Mouse (Mus musculus) stomach, postnatal 0 days (tissue): Measurements from ENCODE around the gene Copz2. TPM values are rescaled to one million over a fixed set of nuclear protein-coding genes. Genes with fewer than 3 reads are reported as not detected.

Experiments used
- ATAC-seq: fragments of 200-750 bp; cut with Nextera tagmentation; 2 replicates; pipeline ENCODE4 v1.8.0; 2017; ENCODE audit not compliant: low FRiP score, low TSS enrichment
- DNase-seq: peaks from one replicate; pipeline ENCODE4 v3.0.0-alpha.2; 2016; ENCODE audit warnings: low spot score
- H3K27ac ChIP-seq: fragments of 300-500 bp; sonication (generic); replicated peaks from 2 replicates; pipeline ENCODE4 v1.5.1; 2014; ENCODE audit warnings: mild to moderate bottlenecking, control low read depth
- H3K27me3 ChIP-seq: fragments of 300-500 bp; sonication (generic); 2 replicates; pipeline ENCODE4 v1.6.1; 2014; ENCODE audit warnings: low read length; ENCODE audit not compliant: control insufficient read depth, insufficient read depth
- H3K36me3 ChIP-seq: fragments of 300-500 bp; sonication (generic); 2 replicates; pipeline ENCODE4 v1.6.1; 2014; ENCODE audit warnings: low read length, mixed read lengths; ENCODE audit not compliant: control insufficient read depth, insufficient read depth
- H3K4me1 ChIP-seq: fragments of 300-500 bp; sonication (generic); replicated peaks from 2 replicates; pipeline ENCODE4 v1.6.1; 2014; ENCODE audit warnings: antibody characterized with exemption; ENCODE audit not compliant: control insufficient read depth, insufficient read depth
- H3K4me2 ChIP-seq: fragments of 300-500 bp; sonication (generic); replicated peaks from 2 replicates; pipeline ENCODE4 v1.6.1; 2014; ENCODE audit warnings: low read depth, mild to moderate bottlenecking, control low read depth, moderate library complexity
- H3K4me3 ChIP-seq: fragments of 300-500 bp; sonication (generic); 2 replicates; pipeline ENCODE4 v1.5.1; 2014; ENCODE audit warnings: low read depth, low read length, control low read depth
- H3K9ac ChIP-seq: fragments of 300-500 bp; sonication (generic); 2 replicates; pipeline ENCODE4 v1.6.1; 2014; ENCODE audit warnings: mild to moderate bottlenecking, low read length, control low read depth, mixed read lengths
- H3K9me3 ChIP-seq: fragments of 300-500 bp; sonication (generic); 2 replicates; pipeline ENCODE4 v1.6.1; 2016; ENCODE audit warnings: low read length; ENCODE audit not compliant: control insufficient read depth
- CTCF ChIP-seq: IDR thresholded peaks from 2 replicates; pipeline ENCODE4 v1.5.1; 2016; ENCODE audit warnings: antibody characterized with exemption, low read depth, mild to moderate bottlenecking, moderate library complexity
- EP300 ChIP-seq: optimal IDR thresholded peaks from 2 replicates; pipeline ENCODE3; 2016; ENCODE audit warnings: antibody characterized with exemption
- WGBS: fragments of 180-500 bp; shearing (Covaris S2); extraction: QIAGEN DNeasy Blood & Tissue Kit; methylation state at CpG from one replicate; pipeline ENCODE4 v1.1.7; 2014; 5-methylcytosine and 5-hydroxymethylcytosine counted together
- polyA plus RNA-seq: library from polyadenylated mRNA; unstranded; fragments of >200 nt; fragmentation: Nextera tagmentation; extraction: Ambion mirVana; gene quantifications from 2 replicates; pipeline ENCODE4 v1.2.1, GENCODE M21; 2015

The Copz2 gene
- polyA plus RNA-seq, 1 experiment from 2014 or later = 95.1 TPM

GRCm38 (mm10) chr11:96813920-96814319 is 35.8 kb upstream of the Copz2 start:
- Histone ChIP-seq H3K27me3 (no peaks in the 10 kb centered on the region), H3K27ac (no peak overlapping the region), H3K4me3 (no peak overlapping the region), H3K36me3 (peaks cover 19% of the 10 kb centered on the region), H3K9me3 (no peaks in the 10 kb centered on the region), H3K9ac (no peak overlapping the region), H3K4me2 (no peak overlapping the region), H3K4me1 (no peaks in the 10 kb centered on the region)
- 88% methylated on average over 5 of the region's 5 CpGs for WGBS
- DNase-seq = no peak
- TF ChIP-seq CTCF = no peak
- no peak for TF ChIP-seq EP300
- no peak for ATAC-seq

GRCm38 (mm10) chr11:96814443-96814842 is 35.2 kb upstream of the Copz2 start:
- H3K9ac ChIP-seq = no peak overlapping the region
- DNase-seq = no peak
- WGBS = 78% methylated on average over 2 of the region's 2 CpGs
- TF ChIP-seq EP300 = no peak
- TF ChIP-seq CTCF = no peak
- no peak for ATAC-seq
- H3K4me3 ChIP-seq = no peak overlapping the region
- H3K36me3 ChIP-seq = peaks cover 22% of the 10 kb centered on the region
- H3K27me3 ChIP-seq = no peaks in the 10 kb centered on the region
- H3K27ac ChIP-seq = no peak overlapping the region
- H3K4me1 ChIP-seq = no peaks in the 10 kb centered on the region
- no peaks in the 10 kb centered on the region for H3K9me3 ChIP-seq
- H3K4me2 ChIP-seq = no peak overlapping the region

- Histone ChIP-seq H3K27me3 (no peaks in the 10 kb centered on the region), H3K9me3 (no peaks in the 10 kb centered on the region), H3K4me3 (no peak overlapping the region), H3K4me1 (no peaks in the 10 kb centered on the region), H3K9ac (no peak overlapping the region), H3K27ac (no peak overlapping the region), H3K36me3 (peaks cover 29% of the 10 kb centered on the region), H3K4me2 (no peak overlapping the region)
- WGBS = 93% methylated on average over 2 of the region's 2 CpGs
- TF ChIP-seq CTCF (no peak), EP300 (no peak)
- ATAC-seq = no peak
- DNase-seq = no peak
These were observed 33.8 kb upstream of the Copz2 start for GRCm38 (mm10) chr11:96815895-96816294.

- H3K9ac ChIP-seq = no peak overlapping the region
- H3K4me2 ChIP-seq = no peak overlapping the region
- peaks cover 35% of the 10 kb centered on the region for H3K36me3 ChIP-seq
- no peaks in the 10 kb centered on the region for H3K4me1 ChIP-seq
- ATAC-seq (no peak), DNase-seq (no peak)
- 88% methylated on average over 1 of the region's 1 CpGs for WGBS
- no peak overlapping the region for H3K4me3 ChIP-seq
- H3K27ac ChIP-seq = no peak overlapping the region
- no peaks in the 10 kb centered on the region for H3K27me3 ChIP-seq
- TF ChIP-seq CTCF (no peak), EP300 (no peak)
- H3K9me3 ChIP-seq = no peaks in the 10 kb centered on the region
These were observed 33.2 kb upstream of the Copz2 start for GRCm38 (mm10) chr11:96816494-96816893.

GRCm38 (mm10) chr11:96816979-96817378 is 32.7 kb upstream of the Copz2 start:
- Histone ChIP-seq H3K9me3 (no peaks in the 10 kb centered on the region), H3K27ac (no peak overlapping the region), H3K4me2 (no peak overlapping the region), H3K4me3 (no peak overlapping the region), H3K27me3 (no peaks in the 10 kb centered on the region), H3K4me1 (no peaks in the 10 kb centered on the region), H3K36me3 (peaks cover 38% of the 10 kb centered on the region), H3K9ac (no peak overlapping the region)
- TF ChIP-seq EP300 (no peak), CTCF (no peak)
- DNase-seq (no peak), ATAC-seq (no peak)
- WGBS = 65% methylated on average over 5 of the region's 5 CpGs

- Histone ChIP-seq H3K4me2 (no peak overlapping the region), H3K9ac (no peak overlapping the region), H3K27me3 (no peaks in the 10 kb centered on the region), H3K27ac (no peak overlapping the region), H3K36me3 (peaks cover 38% of the 10 kb centered on the region), H3K4me3 (no peak overlapping the region), H3K4me1 (no peaks in the 10 kb centered on the region), H3K9me3 (no peaks in the 10 kb centered on the region)
- TF ChIP-seq CTCF = no peak
- no peak for TF ChIP-seq EP300
- WGBS = 86% methylated on average over 8 of the region's 8 CpGs
- DNase-seq (no peak), ATAC-seq (no peak)
These were observed 31.5 kb upstream of the Copz2 start for GRCm38 (mm10) chr11:96818128-96818710.
